Mouse (Mus musculus) hindbrain, postnatal 0 days (tissue): ENCODE measurements at regions not wholly inside any gene's neighbourhood (a gene's known extent, or its start where the extent isn't known, plus 50 kb on each side); places are given as distances from the start of the nearest gene placed in this dataset.

Source experiments
- ATAC-seq: fragments of 200-750 bp; cut with Nextera tagmentation; 2 replicates; pipeline ENCODE4 v1.8.0; 2017; ENCODE audit warnings: mild to moderate bottlenecking, moderate TSS enrichment, moderate library complexity
- DNase-seq: peaks from one replicate; pipeline ENCODE4 v3.0.0-alpha.2; 2015; ENCODE audit warnings: low spot score
- H3K27ac ChIP-seq: fragments of 300-500 bp; sonication (generic); 2 replicates; pipeline ENCODE4 v1.5.1; 2014; ENCODE audit warnings: mild to moderate bottlenecking
- H3K27me3 ChIP-seq: fragments of 300-500 bp; sonication (generic); 2 replicates; pipeline ENCODE4 v1.6.1; 2014; ENCODE audit warnings: low read length, mixed read lengths; ENCODE audit not compliant: insufficient read depth
- H3K36me3 ChIP-seq: fragments of 300-500 bp; sonication (generic); 2 replicates; pipeline ENCODE4 v1.6.1; 2014; ENCODE audit warnings: low read length, mixed read lengths; ENCODE audit not compliant: insufficient read depth
- H3K4me1 ChIP-seq: fragments of 300-500 bp; sonication (generic); 2 replicates; pipeline ENCODE4 v1.6.1; 2014; ENCODE audit warnings: antibody characterized with exemption, low read length, mixed read lengths; ENCODE audit not compliant: insufficient read depth
- H3K4me2 ChIP-seq: fragments of 300-500 bp; sonication (generic); 2 replicates; pipeline ENCODE4 v1.6.1; 2014; ENCODE audit warnings: low read depth, mild to moderate bottlenecking, low read length, moderate library complexity, mixed read lengths
- H3K4me3 ChIP-seq: fragments of 300-500 bp; sonication (generic); 2 replicates; pipeline ENCODE4 v1.5.1; 2014; ENCODE audit warnings: low read length
- H3K9ac ChIP-seq: fragments of 300-500 bp; sonication (generic); replicated peaks from 2 replicates; pipeline ENCODE4 v1.6.1; 2014; ENCODE audit warnings: mild to moderate bottlenecking, low read length, moderate library complexity, mixed read lengths
- H3K9me3 ChIP-seq: fragments of 300-500 bp; sonication (generic); 2 replicates; pipeline ENCODE4 v1.6.1; 2016; ENCODE audit warnings: low read length, mixed read lengths
- CTCF ChIP-seq: IDR thresholded peaks from 2 replicates; pipeline ENCODE4 v1.5.1; 2016; ENCODE audit warnings: antibody characterized with exemption, control low read depth, low read depth
- WGBS: fragments of 180-500 bp; shearing (Covaris S2); extraction: QIAGEN DNeasy Blood & Tissue Kit; methylation state at CpG from one replicate; pipeline ENCODE4 v1.1.7; 2014; 5-methylcytosine and 5-hydroxymethylcytosine counted together

DNA sequence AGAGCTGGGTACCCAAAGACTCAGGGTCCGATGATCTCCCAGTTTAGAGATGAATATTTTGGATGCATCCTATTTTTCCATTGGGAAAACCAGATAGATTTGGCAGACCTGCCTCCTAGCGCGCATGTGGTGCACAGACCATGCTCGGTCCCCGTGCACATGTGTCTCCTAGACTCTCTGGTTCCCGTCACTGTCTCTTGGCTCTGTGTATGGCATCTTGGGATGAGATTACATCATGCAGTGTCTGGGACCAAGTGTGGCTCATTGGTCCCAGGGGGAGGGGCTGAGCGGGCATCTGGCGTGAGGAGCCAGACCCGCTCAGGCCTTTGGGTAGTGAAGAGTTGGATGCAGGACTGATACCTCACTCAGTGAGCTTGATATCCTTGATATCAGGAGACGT is 204.3 kb upstream of the Msx2 start:
- no peak overlapping the region for H3K9ac ChIP-seq
- ATAC-seq (no peak), DNase-seq (no peak)
- no peaks in the 10 kb centered on the region for H3K27me3 ChIP-seq
- H3K9me3 ChIP-seq: no peaks in the 10 kb centered on the region
- H3K36me3 ChIP-seq: no peaks in the 10 kb centered on the region
- H3K4me1 ChIP-seq: no peaks in the 10 kb centered on the region
- no peak for TF ChIP-seq CTCF
- 88% methylated on average over 10 of the region's 10 CpGs for WGBS
- H3K27ac ChIP-seq: no peak overlapping the region
- H3K4me3 ChIP-seq: no peak overlapping the region
- no peak overlapping the region for H3K4me2 ChIP-seq

DNA sequence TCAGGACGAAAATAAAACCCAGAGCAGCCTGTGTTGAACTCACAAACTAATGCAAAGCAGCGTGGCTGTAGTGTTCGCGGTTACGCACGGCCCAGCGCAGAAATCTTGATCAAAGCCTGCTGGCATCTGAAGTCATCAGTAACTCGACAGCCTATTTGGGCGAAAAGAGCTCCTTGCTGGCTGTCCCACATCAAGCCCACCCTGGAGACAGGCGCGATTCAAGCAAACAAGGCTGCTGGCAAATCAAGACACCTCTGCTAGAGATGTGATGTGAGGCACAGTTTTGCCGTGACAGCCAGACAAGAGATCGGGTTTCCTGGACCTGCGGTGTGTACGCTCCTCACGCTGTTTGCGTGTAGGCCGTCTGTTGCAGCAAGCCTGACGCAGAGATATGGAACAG is 197.5 kb upstream of the Msx2 start:
- 71% methylated on average over 19 of the region's 19 CpGs for WGBS
- DNase-seq (no peak), ATAC-seq (no peak)
- H3K4me2 ChIP-seq: no peak overlapping the region
- no peaks in the 10 kb centered on the region for H3K4me1 ChIP-seq
- no peaks in the 10 kb centered on the region for H3K27me3 ChIP-seq
- no peak overlapping the region for H3K4me3 ChIP-seq
- no peak for TF ChIP-seq CTCF
- H3K9me3 ChIP-seq: no peaks in the 10 kb centered on the region
- H3K9ac ChIP-seq: no peak overlapping the region
- H3K27ac ChIP-seq: no peak overlapping the region
- H3K36me3 ChIP-seq: no peaks in the 10 kb centered on the region

DNA sequence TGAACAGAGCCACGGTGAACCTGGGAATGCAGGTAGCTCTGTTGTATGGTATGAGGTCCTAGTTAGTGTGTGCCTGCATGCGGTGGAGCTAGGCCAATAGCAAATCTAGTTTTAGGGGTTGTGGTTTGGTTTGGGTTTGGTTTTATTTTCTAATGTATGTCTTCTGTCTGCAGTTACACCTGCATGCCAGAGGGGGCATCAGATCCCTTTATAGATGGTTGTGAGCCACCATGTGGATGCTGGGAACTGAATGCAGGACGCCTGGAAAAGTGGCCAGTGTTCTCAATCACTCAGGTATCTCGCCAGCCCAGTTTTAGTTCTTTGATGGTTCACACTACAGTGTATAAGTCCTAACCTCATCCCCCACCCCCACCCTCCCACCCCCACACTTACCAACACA is 194.6 kb upstream of the Msx2 start:
- 91% methylated on average over 4 of the region's 4 CpGs for WGBS
- Histone ChIP-seq H3K9me3 (no peaks in the 10 kb centered on the region), H3K4me3 (no peak overlapping the region), H3K27me3 (no peaks in the 10 kb centered on the region), H3K9ac (no peak overlapping the region), H3K4me2 (no peak overlapping the region), H3K36me3 (no peaks in the 10 kb centered on the region), H3K27ac (no peak overlapping the region), H3K4me1 (no peaks in the 10 kb centered on the region)
- ATAC-seq (no peak), DNase-seq (no peak)
- no peak for TF ChIP-seq CTCF

DNA sequence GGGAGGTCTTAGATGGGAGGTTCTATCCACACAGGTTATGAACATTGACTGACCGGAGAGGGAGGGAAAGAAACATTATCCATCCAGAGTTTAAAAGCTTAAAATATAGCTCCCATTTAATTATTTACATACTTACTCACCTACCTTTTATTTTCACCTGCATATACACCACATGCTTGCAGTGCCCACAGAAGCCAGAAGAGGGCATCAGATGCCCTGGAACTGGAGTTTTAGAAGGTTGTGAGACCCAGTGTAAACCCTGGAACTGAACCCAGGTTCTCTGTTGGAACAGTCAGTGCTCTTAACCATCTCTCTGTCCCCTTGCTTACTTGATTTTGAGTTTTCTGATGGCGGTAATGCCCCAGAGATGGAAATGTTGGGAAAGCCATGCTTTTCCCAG is 192.7 kb upstream of the Msx2 start:
- no peak for ATAC-seq
- H3K4me3 ChIP-seq: no peak overlapping the region
- no peaks in the 10 kb centered on the region for H3K4me1 ChIP-seq
- H3K9ac ChIP-seq: no peak overlapping the region
- no peaks in the 10 kb centered on the region for H3K36me3 ChIP-seq
- no peak overlapping the region for H3K4me2 ChIP-seq
- no peak overlapping the region for H3K27ac ChIP-seq
- DNase-seq: no peak
- WGBS: 91% methylated on average over 2 of the region's 2 CpGs
- H3K9me3 ChIP-seq: no peaks in the 10 kb centered on the region
- TF ChIP-seq CTCF: no peak
- H3K27me3 ChIP-seq: no peaks in the 10 kb centered on the region

DNA sequence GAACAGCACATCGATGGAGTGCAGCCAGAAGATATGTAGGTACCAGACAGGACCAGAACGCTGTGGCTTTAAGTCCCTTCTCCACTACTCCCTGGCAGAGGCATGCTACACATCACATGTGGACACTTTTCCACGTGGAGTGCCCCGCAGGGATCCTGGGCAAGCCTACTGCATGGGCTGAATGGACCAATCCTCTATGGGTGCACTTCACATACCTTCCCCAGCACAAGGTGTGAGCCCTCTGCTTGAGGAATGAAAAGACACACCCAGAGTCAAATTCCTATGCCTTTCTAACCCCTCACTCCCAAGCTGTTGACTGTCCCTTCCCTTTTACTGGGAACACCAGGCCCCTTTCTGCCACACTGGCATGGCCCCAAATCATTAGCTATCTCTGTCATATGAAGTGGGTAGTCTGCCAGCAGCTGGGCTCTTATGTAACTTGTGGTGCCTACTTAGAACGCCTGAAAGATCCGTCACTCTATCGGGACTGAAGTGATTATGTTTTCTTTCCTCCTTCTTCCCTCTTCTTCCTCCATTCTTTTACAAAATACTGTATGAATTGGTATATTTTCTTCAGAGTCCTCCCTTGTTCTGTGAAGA is 191.9 kb upstream of the Msx2 start:
- H3K36me3 ChIP-seq: no peaks in the 10 kb centered on the region
- H3K4me1 ChIP-seq: no peaks in the 10 kb centered on the region
- H3K4me3 ChIP-seq: no peak overlapping the region
- H3K9ac ChIP-seq: no peak overlapping the region
- no peak for ATAC-seq
- no peaks in the 10 kb centered on the region for H3K9me3 ChIP-seq
- WGBS: 63% methylated on average over 7 of the region's 7 CpGs
- TF ChIP-seq CTCF: no peak
- no peak overlapping the region for H3K4me2 ChIP-seq
- no peaks in the 10 kb centered on the region for H3K27me3 ChIP-seq
- H3K27ac ChIP-seq: no peak overlapping the region
- DNase-seq: peak; percentile 59

DNA sequence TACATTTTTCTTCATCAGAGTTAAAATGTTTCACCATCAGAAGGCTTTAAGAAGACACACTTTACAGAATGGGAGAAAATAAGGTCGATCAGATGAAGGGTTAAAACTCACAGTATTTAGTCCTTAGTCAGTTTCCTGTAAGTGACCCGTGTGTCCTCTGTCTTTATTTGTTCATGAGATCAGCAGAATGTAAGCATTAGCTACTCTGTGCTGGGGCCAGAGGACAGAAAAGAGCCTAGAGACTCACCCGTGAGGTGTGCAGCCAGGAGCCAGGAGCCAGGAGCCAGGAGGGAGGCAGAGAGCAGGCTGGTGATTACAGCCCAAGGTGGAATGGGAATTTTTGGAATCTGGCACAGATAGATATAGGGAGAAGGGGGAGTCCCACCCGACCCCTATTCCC is 180.0 kb upstream of the Msx2 start:
- no peak for TF ChIP-seq CTCF
- Histone ChIP-seq H3K4me3 (no peak overlapping the region), H3K4me2 (no peak overlapping the region), H3K27me3 (no peaks in the 10 kb centered on the region), H3K27ac (no peak overlapping the region), H3K36me3 (no peaks in the 10 kb centered on the region), H3K4me1 (no peaks in the 10 kb centered on the region), H3K9me3 (no peaks in the 10 kb centered on the region), H3K9ac (no peak overlapping the region)
- ATAC-seq (no peak), DNase-seq (no peak)
- WGBS: 56% methylated on average over 4 of the region's 4 CpGs

DNA sequence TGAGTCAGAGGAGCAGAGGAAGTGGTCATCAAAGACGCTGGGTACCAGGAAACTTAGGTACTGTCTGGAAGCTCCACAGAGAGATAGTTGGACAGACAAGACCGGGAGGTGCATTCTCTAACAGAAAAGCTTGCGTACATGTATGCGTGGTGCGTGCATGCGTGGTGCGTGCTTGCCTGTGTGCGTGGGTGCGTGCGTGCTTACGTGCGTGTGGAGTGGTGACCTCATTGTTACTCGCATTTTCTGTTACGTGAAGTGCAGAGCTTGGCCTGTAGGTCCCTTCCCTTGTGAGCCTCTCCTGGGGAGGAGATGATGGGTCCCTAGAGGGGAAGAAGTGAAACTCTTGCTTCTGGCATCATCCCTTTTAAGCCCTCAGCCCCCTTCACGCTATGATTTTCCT is 175.5 kb upstream of the Msx2 start:
- DNase-seq (no peak), ATAC-seq (no peak)
- WGBS: 93% methylated on average over 15 of the region's 15 CpGs
- no peaks in the 10 kb centered on the region for H3K27me3 ChIP-seq
- TF ChIP-seq CTCF: no peak
- H3K9me3 ChIP-seq: peaks cover 6% of the 10 kb centered on the region; the same call in 1 of the 2 replicates
- H3K4me3 ChIP-seq: no peak overlapping the region
- no peak overlapping the region for H3K4me2 ChIP-seq
- H3K36me3 ChIP-seq: no peaks in the 10 kb centered on the region
- H3K4me1 ChIP-seq: no peaks in the 10 kb centered on the region
- no peak overlapping the region for H3K9ac ChIP-seq
- no peak overlapping the region for H3K27ac ChIP-seq
